Mouse (Mus musculus): ENCODE results near the gene Tnpo2. TPM values are rescaled to one million over a fixed set of nuclear protein-coding genes. Genes with fewer than 3 reads are reported as not detected.

The Tnpo2 gene
- total RNA-seq, 2 experiments from 2014 or later = 36.4 to 41.0 TPM

Small RNA genes lying within 50 kb of the gene (microRNA-seq; reads per million reads assigned to microRNA genes)
- gene Mir7070 = 2.8 to 2.9 reads per million in 2 experiments

Other genes with a start within 250 kb of the Tnpo2 start
- gene Nfix, start 236.6 kb upstream of the Tnpo2 start, total RNA-seq (2021) = 100 to 1,000 TPM; 189 to 211 TPM
- 1 to 10 TPM; 3.4 to 3.6 TPM for gene Dand5, start 214.1 kb upstream of the Tnpo2 start, total RNA-seq (2021)
- gene Gadd45gip1, start 205.4 kb upstream of the Tnpo2 start, total RNA-seq (2021) = 10 to 100 TPM; 24.2 to 26.2 TPM
- 10 to 100 TPM; 90.9 to 91.8 TPM for gene Rad23a, start 196.2 kb upstream of the Tnpo2 start, total RNA-seq (2021)
- gene Calr, start 190.0 kb upstream of the Tnpo2 start, total RNA-seq (2021) = 100 to 1,000 TPM; 320 to 358 TPM
- 10 to 100 TPM; 36.3 to 37.0 TPM for gene Farsa, start 179.9 kb upstream of the Tnpo2 start, total RNA-seq (2021)
- 10 to 100 TPM; 10.5 to 12.7 TPM for gene Syce2, start 164.8 kb upstream of the Tnpo2 start, total RNA-seq (2021)
- 10 to 100 TPM; 29.7 to 33.0 TPM for gene Gcdh, start 143.0 kb upstream of the Tnpo2 start, total RNA-seq (2021)
- under 1 TPM in 1 of 2 experiments, not detected in 1; 0.23 TPM for gene Klf1, start 135.0 kb upstream of the Tnpo2 start, total RNA-seq (2021)
- 1 to 10 TPM; 6.0 to 7.1 TPM for gene Dnase2a, start 128.4 kb upstream of the Tnpo2 start, total RNA-seq (2021)
- gene Mast1, start 99.6 kb upstream of the Tnpo2 start, total RNA-seq (2021) = under 1 TPM; 0.09 to 0.24 TPM
- gene Rtbdn, start 89.9 kb upstream of the Tnpo2 start, total RNA-seq (2021) = not detected
- gene Gm49661, start 67.5 kb upstream of the Tnpo2 start, total RNA-seq (2021) = 1 to 10 TPM in 1 of 2 experiments, not detected in 1; 1.5 TPM
- 100 to 1,000 TPM; 678 to 716 TPM for gene Prdx2, start 67.3 kb upstream of the Tnpo2 start, total RNA-seq (2021)
- gene Rnaseh2a, start 67.1 kb upstream of the Tnpo2 start, total RNA-seq (2021) = 10 to 100 TPM; 61.8 to 69.1 TPM
- 10 to 100 TPM; 12.3 to 12.4 TPM for gene Junb, start 58.2 kb upstream of the Tnpo2 start, total RNA-seq (2021)
- gene Hook2, start 46.3 kb upstream of the Tnpo2 start, total RNA-seq (2021) = 1 to 10 TPM; 2.2 to 2.6 TPM
- gene Best2, start 22.4 kb upstream of the Tnpo2 start, total RNA-seq (2021) = not detected
- gene Asna1, start 11.6 kb upstream of the Tnpo2 start, total RNA-seq (2021) = 10 to 100 TPM; 82.3 to 85.2 TPM
- 100 to 1,000 TPM; 132 to 133 TPM for gene Trir, start 10.1 kb upstream of the Tnpo2 start, total RNA-seq (2021)
- 10 to 100 TPM; 14.1 to 15.1 TPM for gene Fbxw9, start 23.1 kb downstream of the Tnpo2 start, total RNA-seq (2021)
- gene Gm5741, start 31.1 kb downstream of the Tnpo2 start, total RNA-seq (2021) = not detected
- gene Dhps, start 34.8 kb downstream of the Tnpo2 start, total RNA-seq (2021) = 10 to 100 TPM; 40.0 to 40.5 TPM
- 10 to 100 TPM; 52.4 to 61.0 TPM for gene Wdr83os, start 43.8 kb downstream of the Tnpo2 start, total RNA-seq (2021)
- 10 to 100 TPM; 22.7 to 28.9 TPM for gene Wdr83, start 44.4 kb downstream of the Tnpo2 start, total RNA-seq (2021)
- gene Man2b1, start 46.4 kb downstream of the Tnpo2 start, total RNA-seq (2021) = 10 to 100 TPM; 26.5 to 29.9 TPM
- gene Zfp791, start 86.2 kb downstream of the Tnpo2 start, total RNA-seq (2021) = 1 to 10 TPM; 1.5 to 2.0 TPM
- gene Cks1brt, start 115.0 kb downstream of the Tnpo2 start, total RNA-seq (2021) = not detected
- gene Olfr371, start 189.1 kb downstream of the Tnpo2 start, total RNA-seq (2021) = not detected